Mouse (Mus musculus): ENCODE measurements around the gene Dbn1. TPM values are rescaled to one million over a fixed set of nuclear protein-coding genes. Genes with fewer than 3 reads are reported as not detected.

Dbn1 gene
- polyA plus RNA-seq, 1 experiment from 2014 or later = 639 TPM

GRCm38 (mm10) chr13:55506697-55507096 lies 18.8 kb upstream of the Dbn1 start:
- no peak overlapping the region for H3K9ac ChIP-seq
- peaks cover 75% of the 10 kb centered on the region for H3K36me3 ChIP-seq (ENCODE audit: poor library complexity, severe bottlenecking)
- ATAC-seq = no peak
- peaks cover 18% of the 10 kb centered on the region for H3K4me1 ChIP-seq
- no peaks in the 10 kb centered on the region for H3K9me3 ChIP-seq (replicated peaks)
- H3K4me3 ChIP-seq = no peak overlapping the region
- no peak overlapping the region for H3K27ac ChIP-seq
- WGBS = 86% methylated on average over 10 of the region's 10 CpGs
- H3K4me2 ChIP-seq = no peak overlapping the region
- no peaks in the 10 kb centered on the region for H3K27me3 ChIP-seq

- Histone ChIP-seq H3K36me3 (ENCODE audit: poor library complexity, severe bottlenecking) (peaks cover 81% of the 10 kb centered on the region), H3K4me2 (no peak overlapping the region), H3K4me3 (no peak overlapping the region), H3K9me3 (replicated peaks) (no peaks in the 10 kb centered on the region), H3K27me3 (no peaks in the 10 kb centered on the region), H3K27ac (no peak overlapping the region), H3K9ac (no peak overlapping the region), H3K4me1 (peaks cover 10% of the 10 kb centered on the region)
- 94% methylated on average over 9 of the region's 9 CpGs for WGBS
- ATAC-seq = no peak
Observed at GRCm38 (mm10) chr13:55505810-55506209, 17.9 kb upstream of the Dbn1 start.

GRCm38 (mm10) chr13:55504390-55504789 lies 16.5 kb upstream of the Dbn1 start:
- Histone ChIP-seq H3K36me3 (ENCODE audit: poor library complexity, severe bottlenecking) (peaks cover 84% of the 10 kb centered on the region), H3K4me1 (no peaks in the 10 kb centered on the region), H3K4me3 (no peak overlapping the region), H3K9ac (no peak overlapping the region), H3K27me3 (no peaks in the 10 kb centered on the region), H3K9me3 (replicated peaks) (no peaks in the 10 kb centered on the region), H3K27ac (no peak overlapping the region), H3K4me2 (no peak overlapping the region)
- no peak for ATAC-seq
- WGBS = 83% methylated on average over 5 of the region's 5 CpGs

- Histone ChIP-seq H3K36me3 (ENCODE audit: poor library complexity, severe bottlenecking) (peaks cover 81% of the 10 kb centered on the region), H3K9ac (no peak overlapping the region), H3K4me2 (no peak overlapping the region), H3K27me3 (no peaks in the 10 kb centered on the region), H3K27ac (no peak overlapping the region), H3K9me3 (replicated peaks) (no peaks in the 10 kb centered on the region), H3K4me3 (no peak overlapping the region), H3K4me1 (peaks cover 6% of the 10 kb centered on the region)
- 90% methylated on average over 8 of the region's 8 CpGs for WGBS
- ATAC-seq = no peak
Observed at GRCm38 (mm10) chr13:55502405-55502804, 14.5 kb upstream of the Dbn1 start.

- no peak overlapping the region for H3K4me3 ChIP-seq
- peaks cover 63% of the 10 kb centered on the region for H3K36me3 ChIP-seq (ENCODE audit: poor library complexity, severe bottlenecking)
- no peak overlapping the region for H3K9ac ChIP-seq
- H3K27ac ChIP-seq = no peak overlapping the region
- no peak for ATAC-seq
- peaks cover 19% of the 10 kb centered on the region for H3K4me1 ChIP-seq
- no peak overlapping the region for H3K4me2 ChIP-seq
- 83% methylated on average over 10 of the region's 10 CpGs for WGBS
- H3K9me3 ChIP-seq (replicated peaks) = no peaks in the 10 kb centered on the region
- no peaks in the 10 kb centered on the region for H3K27me3 ChIP-seq
Observed at GRCm38 (mm10) chr13:55500575-55500974, 12.7 kb upstream of the Dbn1 start.

- H3K4me1 ChIP-seq = peaks cover 35% of the 10 kb centered on the region
- no peak overlapping the region for H3K4me2 ChIP-seq
- H3K9ac ChIP-seq = 0 out of 2 replicates have a peak overlapping the region, but pooled peaks have one; percentile 0
- no peak for ATAC-seq
- no peak overlapping the region for H3K27ac ChIP-seq
- no peaks in the 10 kb centered on the region for H3K27me3 ChIP-seq
- peaks cover 46% of the 10 kb centered on the region for H3K36me3 ChIP-seq (ENCODE audit: poor library complexity, severe bottlenecking)
- WGBS = 43% methylated on average over 11 of the region's 11 CpGs
- H3K9me3 ChIP-seq (replicated peaks) = no peaks in the 10 kb centered on the region
- H3K4me3 ChIP-seq = no peak overlapping the region
Observed at GRCm38 (mm10) chr13:55498906-55499305, 11.0 kb upstream of the Dbn1 start.

- no peak for ATAC-seq
- Histone ChIP-seq H3K27ac (peak overlapping the region; percentile 74; the same call in 1 of the 2 replicates), H3K9me3 (replicated peaks) (no peaks in the 10 kb centered on the region), H3K4me2 (no peak overlapping the region), H3K27me3 (no peaks in the 10 kb centered on the region), H3K4me3 (no peak overlapping the region), H3K9ac (peak overlapping the region; percentile 17; the same call in 1 of the 2 replicates), H3K4me1 (peaks cover 35% of the 10 kb centered on the region), H3K36me3 (ENCODE audit: poor library complexity, severe bottlenecking) (peaks cover 26% of the 10 kb centered on the region; the same call in 1 of the 2 replicates)
- WGBS = 93% methylated on average over 6 of the region's 6 CpGs
Observed at GRCm38 (mm10) chr13:55496661-55497060, 8.8 kb upstream of the Dbn1 start.

GRCm38 (mm10) chr13:55495702-55496101 lies 7.8 kb upstream of the Dbn1 start:
- peaks cover 20% of the 10 kb centered on the region; the same call in 1 of the 2 replicates for H3K36me3 ChIP-seq (ENCODE audit: poor library complexity, severe bottlenecking)
- no peaks in the 10 kb centered on the region for H3K27me3 ChIP-seq
- H3K9me3 ChIP-seq (replicated peaks) = no peaks in the 10 kb centered on the region
- WGBS = 11% methylated on average over 4 of the region's 4 CpGs
- H3K27ac ChIP-seq = peak overlapping the region; percentile 74
- peak overlapping the region; percentile 17; the same call in 1 of the 2 replicates for H3K9ac ChIP-seq
- ATAC-seq = peak; percentile 36
- H3K4me3 ChIP-seq = no peak overlapping the region
- H3K4me1 ChIP-seq = peaks cover 35% of the 10 kb centered on the region
- peak overlapping the region; percentile 24 for H3K4me2 ChIP-seq

- ATAC-seq = peak; percentile 66
- no peaks in the 10 kb centered on the region for H3K27me3 ChIP-seq
- peak overlapping the region; percentile 43; the same call in 1 of the 2 replicates for H3K9ac ChIP-seq
- H3K9me3 ChIP-seq (replicated peaks) = no peaks in the 10 kb centered on the region
- H3K4me3 ChIP-seq = no peak overlapping the region
- peak overlapping the region; percentile 34 for H3K4me2 ChIP-seq
- 13% methylated on average over 18 of the region's 18 CpGs for WGBS
- H3K27ac ChIP-seq = peak overlapping the region; percentile 74
- H3K36me3 ChIP-seq (ENCODE audit: poor library complexity, severe bottlenecking) = peaks cover 15% of the 10 kb centered on the region; the same call in 1 of the 2 replicates
- peaks cover 35% of the 10 kb centered on the region for H3K4me1 ChIP-seq
Observed at GRCm38 (mm10) chr13:55494883-55495621, 7.1 kb upstream of the Dbn1 start.

GRCm38 (mm10) chr13:55494257-55494656 lies 6.3 kb upstream of the Dbn1 start:
- no peaks in the 10 kb centered on the region for H3K27me3 ChIP-seq
- no peaks in the 10 kb centered on the region for H3K9me3 ChIP-seq (replicated peaks)
- no peak overlapping the region for H3K9ac ChIP-seq
- 0 out of 2 replicates have a peak, but pooled peaks have one; percentile 36 for ATAC-seq
- H3K27ac ChIP-seq = 0 out of 2 replicates have a peak overlapping the region, but pooled peaks have one; percentile 74
- H3K4me1 ChIP-seq = peaks cover 35% of the 10 kb centered on the region
- H3K4me2 ChIP-seq = no peak overlapping the region
- WGBS = 15% methylated on average over 2 of the region's 2 CpGs
- H3K4me3 ChIP-seq = no peak overlapping the region
- H3K36me3 ChIP-seq (ENCODE audit: poor library complexity, severe bottlenecking) = peaks cover 15% of the 10 kb centered on the region; the same call in 1 of the 2 replicates

- Histone ChIP-seq H3K27me3 (no peaks in the 10 kb centered on the region), H3K36me3 (ENCODE audit: poor library complexity, severe bottlenecking) (peaks cover 18% of the 10 kb centered on the region), H3K27ac (peak overlapping the region; percentile 99), H3K4me1 (peaks cover 50% of the 10 kb centered on the region), H3K9me3 (replicated peaks) (no peaks in the 10 kb centered on the region), H3K4me3 (peak overlapping the region; percentile 99), H3K4me2 (peak overlapping the region; percentile 98), H3K9ac (peak overlapping the region; percentile 100)
- ATAC-seq = peak; percentile 43
- 1% methylated on average over 29 of the region's 29 CpGs for WGBS
Observed at GRCm38 (mm10) chr13:55486916-55487577, 864 bp downstream of the Dbn1 start.
